Comparison of ENCODE assay signal across 8 mouse cellular contexts in the genomic region with DNA sequence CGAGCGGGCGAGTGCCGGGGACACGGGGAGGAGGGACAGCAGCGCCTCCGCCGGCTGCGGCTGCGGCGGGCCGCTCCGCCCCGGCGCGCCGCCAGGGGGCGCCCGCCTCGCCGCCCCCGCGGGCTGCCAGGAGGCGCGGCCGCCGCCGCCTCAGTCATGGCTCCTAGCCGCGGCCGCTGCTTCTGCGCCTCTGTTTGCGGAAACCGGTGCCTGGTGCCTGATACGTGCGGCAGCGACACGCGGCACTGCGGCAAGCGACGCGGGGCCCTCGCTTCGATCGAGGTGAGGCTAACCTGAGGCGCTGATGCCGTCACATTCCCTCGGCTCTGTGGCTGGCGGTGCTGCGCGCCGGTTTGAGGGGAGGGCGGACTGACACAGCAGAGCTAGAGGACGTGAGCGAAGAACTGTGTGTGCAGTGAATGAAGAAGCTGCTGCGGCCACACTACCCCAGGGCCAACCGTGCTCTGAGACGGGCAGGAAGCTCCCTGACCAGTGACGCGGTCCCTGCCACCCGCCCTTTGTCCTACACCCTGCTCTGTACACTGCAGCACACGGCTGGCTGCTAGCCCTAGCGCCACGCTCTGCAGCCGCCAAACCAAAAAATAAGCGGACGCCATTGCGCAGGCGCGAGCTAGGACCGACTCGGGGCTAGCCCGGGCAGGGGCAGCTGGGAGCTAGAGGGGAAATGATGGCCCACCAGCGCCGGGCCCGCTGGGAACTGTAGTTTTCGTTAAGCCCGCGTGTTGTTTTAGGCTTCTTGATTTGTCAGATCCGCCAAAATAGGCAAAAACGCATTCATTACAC. TPM values are rescaled to one million over a fixed set of nuclear protein-coding genes. Genes with fewer than 3 reads are reported as not detected.
A peak's percentile ranks its signal among the peaks of the same experiment; 100 is the strongest.
DNase-seq lines count a peak whose midpoint lies in the region; ATAC-seq and TF ChIP-seq lines count a peak whose summit lies in the region.

No protein-coding gene starts in this region.

- no peak for TF ChIP-seq EP300 in liver, embryonic 14.5 days (IDR thresholded peaks at IDR 0.05; ENCODE audit: low read depth)
- TF ChIP-seq EP300 in stomach, postnatal 0 days (optimal IDR thresholded peaks at IDR 0.05) = no peak

- H3K9me3 ChIP-seq in heart, embryonic 15.5 days (replicated peaks) = no peaks in the 10 kb centered on the region
- H3K9me3 ChIP-seq in liver, embryonic 14.5 days (ENCODE audit: control insufficient read depth, low read length) = no peaks in the 10 kb centered on the region
- no peaks in the 10 kb centered on the region for H3K9me3 ChIP-seq in neural tube, embryonic 11.5 days (ENCODE audit: control insufficient read depth, low read length)
- H3K9me3 ChIP-seq in stomach, postnatal 0 days (ENCODE audit: control insufficient read depth, low read length) = no peaks in the 10 kb centered on the region

- no peaks in the 10 kb centered on the region for H3K27me3 ChIP-seq in heart, embryonic 15.5 days
- no peaks in the 10 kb centered on the region for H3K27me3 ChIP-seq in liver, embryonic 14.5 days (ENCODE audit: control insufficient read depth, insufficient read depth, low read length)
- no peaks in the 10 kb centered on the region for H3K27me3 ChIP-seq in neural tube, embryonic 11.5 days (ENCODE audit: control insufficient read depth, insufficient read depth, low read length)
- H3K27me3 ChIP-seq in stomach, postnatal 0 days (ENCODE audit: control insufficient read depth, insufficient read depth, low read length) = no peaks in the 10 kb centered on the region

- H3K4me2 ChIP-seq in heart, embryonic 15.5 days = peak overlapping the region; percentile 62
- H3K4me2 ChIP-seq in liver, embryonic 14.5 days (ENCODE audit: low read depth) = peak overlapping the region; percentile 81
- peak overlapping the region; percentile 74 for H3K4me2 ChIP-seq in neural tube, embryonic 11.5 days (ENCODE audit: low read depth)
- H3K4me2 ChIP-seq in stomach, postnatal 0 days (replicated peaks; ENCODE audit: low read depth) = peak overlapping the region; percentile 77

- peak; percentile 41; the same call in 1 of the 2 replicates for TF ChIP-seq CTCF in liver, embryonic 14.5 days (IDR thresholded peaks at IDR 0.05; ENCODE audit: low read depth)
- peak; percentile 59 for TF ChIP-seq CTCF in stomach, postnatal 0 days (IDR thresholded peaks at IDR 0.05; ENCODE audit: low read depth)

- under 1% methylated on average over 81 of the region's 82 CpGs for WGBS in heart, embryonic 15.5 days
- under 1% methylated on average over 77 of the region's 82 CpGs for WGBS in liver, embryonic 14.5 days (ENCODE audit: insufficient replicate concordance)
- under 1% methylated on average over 74 of the region's 82 CpGs for WGBS in neural tube, embryonic 11.5 days
- WGBS in stomach, postnatal 0 days = under 1% methylated on average over 45 of the region's 82 CpGs

- peak; percentile 95 for ATAC-seq in heart, embryonic 15.5 days (replicated peaks; ENCODE audit: insufficient number of reproducible peaks, insufficient read depth, low FRiP score, low read depth)
- peak; percentile 87 for ATAC-seq in liver, embryonic 14.5 days (ENCODE audit: insufficient read depth)
- peak; percentile 96 for ATAC-seq in neural tube, embryonic 11.5 days (ENCODE audit: insufficient read depth, low FRiP score, low TSS enrichment)
- ATAC-seq in stomach, postnatal 0 days (ENCODE audit: low FRiP score, low TSS enrichment) = peak; percentile 92

- H3K27ac ChIP-seq in brown adipose tissue, adult 24 weeks (replicated peaks; ENCODE audit: low read depth, low read length) = peak overlapping the region; percentile 95
- H3K27ac ChIP-seq in heart, embryonic 15.5 days = peak overlapping the region; percentile 100
- peak overlapping the region; percentile 77 for H3K27ac ChIP-seq in liver, embryonic 14.5 days
- peak overlapping the region; percentile 100 for H3K27ac ChIP-seq in neural tube, embryonic 11.5 days (ENCODE audit: low read depth, low read length)
- H3K27ac ChIP-seq in stomach, postnatal 0 days (replicated peaks) = peak overlapping the region; percentile 100

- H3K36me3 ChIP-seq in heart, embryonic 15.5 days = no peaks in the 10 kb centered on the region
- H3K36me3 ChIP-seq in liver, embryonic 14.5 days (replicated peaks; ENCODE audit: control insufficient read depth, insufficient read depth, low read depth) = no peaks in the 10 kb centered on the region
- no peaks in the 10 kb centered on the region for H3K36me3 ChIP-seq in neural tube, embryonic 11.5 days (ENCODE audit: control insufficient read depth, insufficient read depth, low read length)
- no peaks in the 10 kb centered on the region for H3K36me3 ChIP-seq in stomach, postnatal 0 days (ENCODE audit: control insufficient read depth, insufficient read depth, low read length)

- DNase-seq in CD4-positive, CD25-positive, alpha-beta regulatory T cell, adult 2 months (ENCODE audit: low read depth, low spot score) = peak; percentile 95
- peak; percentile 84 for DNase-seq in fibroblast of lung, adult 2 months (ENCODE audit: low read depth)
- peak; percentile 92 to 96 for DNase-seq in kidney, postnatal 25 days
- DNase-seq in liver, embryonic 14.5 days (ENCODE audit: low read depth in 3 of 3, low spot score in 3 of 3) = peak; percentile 86 to 89 (median 87)
- peak; percentile 97 for DNase-seq in neural tube, embryonic 11.5 days (ENCODE audit: low spot score)
- peak; percentile 91 for DNase-seq in stomach, postnatal 0 days (ENCODE audit: low spot score)

- no peaks in the 10 kb centered on the region; the same call in 1 of the 2 replicates for H3K4me1 ChIP-seq in brown adipose tissue, adult 24 weeks (ENCODE audit: control insufficient read depth, insufficient read depth, insufficient read length, low read length)
- peaks cover 13% of the 10 kb centered on the region for H3K4me1 ChIP-seq in heart, embryonic 15.5 days (replicated peaks)
- peaks cover 11 to 21% of the 10 kb centered on the region in 2 experiments for H3K4me1 ChIP-seq in liver, embryonic 14.5 days (replicated peaks; ENCODE audit: control insufficient read depth in 2 of 2, insufficient read depth in 2 of 2, low read length in 1 of 2)
- peaks cover 4% of the 10 kb centered on the region; the same call in 1 of the 2 replicates for H3K4me1 ChIP-seq in neural tube, embryonic 11.5 days (ENCODE audit: control insufficient read depth, insufficient read depth, low read length)
- no peaks in the 10 kb centered on the region for H3K4me1 ChIP-seq in stomach, postnatal 0 days (replicated peaks; ENCODE audit: control insufficient read depth, insufficient read depth)

- peak overlapping the region; percentile 100 for H3K9ac ChIP-seq in heart, embryonic 15.5 days
- H3K9ac ChIP-seq in liver, embryonic 14.5 days (replicated peaks) = peak overlapping the region; percentile 99
- H3K9ac ChIP-seq in neural tube, embryonic 11.5 days (ENCODE audit: low read length) = peak overlapping the region; percentile 99
- peak overlapping the region; percentile 100 for H3K9ac ChIP-seq in stomach, postnatal 0 days (ENCODE audit: low read length)

- peak overlapping the region; percentile 88 for H3K4me3 ChIP-seq in brown adipose tissue, adult 24 weeks (ENCODE audit: insufficient read depth, low read depth, low read length)
- peak overlapping the region; percentile 82 for H3K4me3 ChIP-seq in heart, embryonic 15.5 days
- H3K4me3 ChIP-seq in liver, embryonic 14.5 days (ENCODE audit: insufficient read depth in 1 of 2, low read depth in 2 of 2, low read length in 2 of 2) = peak overlapping the region; percentile 88 to 98
- peak overlapping the region; percentile 92 for H3K4me3 ChIP-seq in neural tube, embryonic 11.5 days (ENCODE audit: low read depth, low read length)
- peak overlapping the region; percentile 86 for H3K4me3 ChIP-seq in stomach, postnatal 0 days (ENCODE audit: low read depth, low read length)

RNA-seq across cellular contexts. Expression of gene Kansl1, which starts 26.1 kb away (rescaled TPM):
- 14.7 and 17.9 TPM in 2 replicates for polyA plus RNA-seq in brown adipose tissue, adult 24 weeks (2012; ENCODE audit: insufficient read depth, insufficient read length, missing spikeins)
- polyA plus RNA-seq in heart, embryonic 15.5 days (2015; fragmentation: Nextera tagmentation; extraction: Ambion mirVana) = 11.7 and 15.0 TPM in 2 replicates
- polyA plus RNA-seq in liver, embryonic 14.5 days (2012; rRNA removed) = 12.3 and 13.8 TPM in 2 replicates
- 5.3 and 5.4 TPM in 2 replicates for polyA plus RNA-seq in liver, embryonic 14.5 days (2014; fragmentation: Nextera tagmentation; extraction: Ambion mirVana)
- 34.9 and 35.9 TPM in 2 replicates for polyA plus RNA-seq in neural tube, embryonic 11.5 days (2014; fragmentation: Nextera tagmentation; extraction: Ambion mirVana)
- polyA plus RNA-seq in stomach, postnatal 0 days (2015; fragmentation: Nextera tagmentation; extraction: Ambion mirVana) = 7.5 and 8.2 TPM in 2 replicates

Comparison
In these comparisons a context has a peak if more than half of its experiments do, and no peak if none do; other contexts are left out.
1. Peak in every context shown above with its lines: DNase-seq, ATAC-seq, H3K4me3 ChIP-seq and H3K27ac ChIP-seq.